Mouse (Mus musculus) hematopoietic stem cell, adult 5-6 weeks (primary cell): Measurements from ENCODE around the gene Gm20909. TPM values are rescaled to one million over a fixed set of nuclear protein-coding genes. Genes with fewer than 3 reads are reported as not detected.
"Not testable (repeated sequence)": the region's sequence is repeated elsewhere in the genome, so short reads cannot be mapped to it uniquely, and the experiment has no call there.

Experiments
- ATAC-seq, 2 experiments: fragments of 125-278 bp in 1 of 2; replicated peaks in 1 of 2; 2 replicates each; pipeline ENCODE4 v1.8.0; 2016 to 2017; ENCODE audit warnings: inconsistent platforms in 2 of 2, mild to moderate bottlenecking in 2 of 2, moderate number of reproducible peaks in 2 of 2, low read depth in 1 of 2, moderate TSS enrichment in 1 of 2; ENCODE audit not compliant: low FRiP score in 2 of 2, poor library complexity in 2 of 2, severe bottlenecking in 2 of 2, insufficient read depth in 1 of 2, low TSS enrichment in 1 of 2
- total RNA-seq: library from RNA; stranded (forward); fragments of 172-1452, 232-1000 nt; gene quantifications from 2 replicates; pipeline ENCODE4 v1.2.3, GENCODE M21; 2017

The Gm20909 gene
- total RNA-seq = not detected in 2 replicates

DNA sequence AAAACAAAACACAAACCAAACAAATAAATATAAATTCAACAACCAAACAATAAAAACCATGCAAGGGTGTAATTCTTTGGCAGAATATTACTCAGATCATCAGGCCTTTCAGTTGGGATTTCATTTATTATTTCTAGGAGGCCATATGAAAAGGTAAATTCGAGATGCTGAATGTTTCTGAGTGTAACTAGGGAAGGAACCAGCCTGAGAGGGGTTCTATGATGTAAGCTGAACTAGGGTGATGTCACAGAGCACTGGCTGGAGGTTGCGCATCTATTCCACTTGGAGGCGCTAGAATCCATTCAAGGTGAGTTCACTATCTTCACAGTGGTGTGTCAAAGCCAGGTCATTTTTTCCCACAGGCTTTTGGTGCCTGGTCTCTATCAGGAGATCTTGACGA, at the start of gene Gm20909:
TSS of gene Gm20909 (plus strand) at position 301 of the 400 bp plus-strand sequence.
- not testable (repeated sequence) for ATAC-seq

Other genes with a start within 250 kb of the Gm20909 start
- gene Gm29866, start 170.9 kb upstream of the Gm20909 start, total RNA-seq = not detected in 2 replicates
- gene Gm20865, start 77.0 kb downstream of the Gm20909 start, total RNA-seq = not detected in 2 replicates